In the genomic region with DNA sequence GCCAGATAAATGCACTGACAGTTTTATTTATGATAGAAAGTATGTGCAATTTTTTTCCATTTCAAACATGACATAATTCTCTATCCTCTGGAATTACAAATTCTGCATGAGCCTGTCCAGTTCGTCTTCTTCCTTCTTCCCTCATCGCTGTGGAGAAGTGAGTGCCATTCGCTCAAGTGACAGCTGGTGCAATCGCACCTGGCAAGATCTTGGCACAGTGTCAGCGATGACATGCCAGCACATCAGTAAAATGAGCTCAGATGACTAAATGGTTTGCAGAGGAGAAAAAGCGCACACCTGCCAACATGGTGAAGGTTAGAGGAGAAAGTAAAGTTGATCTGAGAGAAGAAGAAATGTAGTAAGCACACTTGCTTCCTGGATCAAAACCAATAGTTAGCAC, we compare ENCODE assay signal across 13 mouse cellular contexts.
"Had no signal": no experiment of that assay in that cellular context is flagged by ENCODE, and none has a peak within 500 bp of the region (broad histone marks: within the 10 kb centered on the region; RNA-seq: fewer than 3 reads in every experiment).

No protein-coding gene starts in this region.

- H3K9me3 ChIP-seq: limb, embryonic 13.5 days; liver, embryonic 12.5 days; midbrain, embryonic 10.5 days; neural tube, embryonic 12.5 days had no signal

- ATAC-seq: liver, embryonic 12.5 days had no signal

- DNase-seq: kidney, postnatal 36 days; layer of hippocampus, adult 9-11 months; layer of hippocampus, postnatal 36 days; lung, embryonic 14.5 days; lung, postnatal 10 days; lung, postnatal 4 days; thymus, postnatal 4 days had no signal

- H3K4me1 ChIP-seq: limb, embryonic 13.5 days; liver, embryonic 12.5 days; midbrain, embryonic 10.5 days; neural tube, embryonic 12.5 days had no signal

- H3K9ac ChIP-seq: limb, embryonic 13.5 days; liver, embryonic 12.5 days; lung, embryonic 14.5 days; neural tube, embryonic 12.5 days had no signal

- H3K36me3 ChIP-seq: limb, embryonic 13.5 days; liver, embryonic 12.5 days; midbrain, embryonic 10.5 days; neural tube, embryonic 12.5 days had no signal

- H3K27me3 ChIP-seq: limb, embryonic 13.5 days; liver, embryonic 12.5 days; neural tube, embryonic 12.5 days had no signal

- H3K27ac ChIP-seq: kidney, postnatal 0 days; limb, embryonic 13.5 days; liver, embryonic 12.5 days; midbrain, embryonic 10.5 days; neural tube, embryonic 12.5 days; stomach, postnatal 0 days had no signal

- H3K4me2 ChIP-seq: limb, embryonic 13.5 days; liver, embryonic 12.5 days; lung, embryonic 14.5 days; neural tube, embryonic 12.5 days had no signal

- H3K4me3 ChIP-seq: limb, embryonic 13.5 days; liver, embryonic 12.5 days; midbrain, embryonic 10.5 days; neural tube, embryonic 12.5 days had no signal
